Mouse (Mus musculus) neural tube, embryonic 13.5 days (tissue): Measurements from ENCODE around the gene Pck2. TPM values are rescaled to one million over a fixed set of nuclear protein-coding genes. Genes with fewer than 3 reads are reported as not detected.
A peak's percentile ranks its signal among the peaks of the same experiment; 100 is the strongest.

Experiments used
- ATAC-seq: fragments of 200-750 bp; cut with Nextera tagmentation; 2 replicates; pipeline ENCODE4 v1.8.0; 2017; ENCODE audit warnings: low read depth, mild to moderate bottlenecking, moderate TSS enrichment, moderate library complexity
- H3K27ac ChIP-seq: fragments of 300-500 bp; sonication (generic); replicated peaks from 2 replicates; pipeline ENCODE4 v1.5.1; 2015; ENCODE audit warnings: moderate library complexity, mild to moderate bottlenecking, inconsistent platforms
- H3K27me3 ChIP-seq: fragments of 300-500 bp; sonication (generic); 2 replicates; pipeline ENCODE4 v1.6.1; 2015; ENCODE audit warnings: mild to moderate bottlenecking, inconsistent platforms
- H3K36me3 ChIP-seq: fragments of 300-500 bp; sonication (generic); 2 replicates; pipeline ENCODE4 v1.6.1; 2015; ENCODE audit warnings: mild to moderate bottlenecking, inconsistent platforms
- H3K4me1 ChIP-seq: fragments of 300-500 bp; sonication (generic); replicated peaks from 2 replicates; pipeline ENCODE4 v1.6.1; 2015; ENCODE audit warnings: inconsistent platforms
- H3K4me2 ChIP-seq: fragments of 300-500 bp; sonication (generic); 2 replicates; pipeline ENCODE4 v1.6.1; 2015; ENCODE audit warnings: inconsistent platforms, mild to moderate bottlenecking, moderate library complexity
- H3K4me3 ChIP-seq: fragments of 300-500 bp; sonication (generic); 2 replicates; pipeline ENCODE4 v1.5.1; 2015; ENCODE audit warnings: mild to moderate bottlenecking, inconsistent platforms
- H3K9ac ChIP-seq: fragments of 300-500 bp; sonication (generic); 2 replicates; pipeline ENCODE4 v1.6.1; 2015; ENCODE audit warnings: moderate library complexity, mild to moderate bottlenecking, inconsistent platforms
- H3K9me3 ChIP-seq: fragments of 300-500 bp; sonication (generic); 2 replicates; pipeline ENCODE4 v1.6.1; 2016; ENCODE audit warnings: inconsistent platforms
- WGBS: fragments of 180-500 bp; shearing (Covaris S2); methylation state at CpG from one replicate; pipeline ENCODE4 v1.1.7; 2015; 5-methylcytosine and 5-hydroxymethylcytosine counted together
- polyA plus RNA-seq: library from polyadenylated mRNA; unstranded; fragments of >200 nt; fragmentation: Nextera tagmentation; extraction: Ambion mirVana; gene quantifications from 2 replicates; pipeline ENCODE4 v1.2.1, GENCODE M21; 2015

Gene Pck2
- polyA plus RNA-seq, 1 experiment from 2014 or later, result 18.7 TPM

GRCm38 (mm10) chr14:55591331-55591891, 51.3 kb downstream of the Pck2 start, which contains the start of gene Rnf31:
Gene Rnf31 (plus strand): TSS chr14:55591708.
- H3K4me3 ChIP-seq, result peak within 1 kb of the TSS; percentile 72
- H3K4me2 ChIP-seq, result peak within 1 kb of the TSS; percentile 93
- peaks cover 44% of the 10 kb centered on the region for H3K36me3 ChIP-seq
- under 1% methylated on average over 33 of the region's 33 CpGs for WGBS
- H3K4me1 ChIP-seq, result peaks cover 37% of the 10 kb centered on the region
- no peaks in the 10 kb centered on the region for H3K9me3 ChIP-seq
- ATAC-seq, result peak; percentile 94
- H3K9ac ChIP-seq, result peak within 1 kb of the TSS; percentile 91
- H3K27ac ChIP-seq, result peak within 1 kb of the TSS; percentile 96
- no peaks in the 10 kb centered on the region for H3K27me3 ChIP-seq

- H3K27me3 ChIP-seq, result no peaks in the 10 kb centered on the region
Observed at GRCm38 (mm10) chr14:55592226-55592625, 52.2 kb downstream of the Pck2 start.

GRCm38 (mm10) chr14:55596036-55596690, 56.1 kb downstream of the Pck2 start:
- H3K4me3 ChIP-seq, result no peak overlapping the region
- peaks cover 71% of the 10 kb centered on the region for H3K36me3 ChIP-seq
- no peaks in the 10 kb centered on the region for H3K9me3 ChIP-seq
- no peak overlapping the region for H3K9ac ChIP-seq
- no peak overlapping the region for H3K27ac ChIP-seq
- H3K4me1 ChIP-seq, result peaks cover 21% of the 10 kb centered on the region
- no peak overlapping the region for H3K4me2 ChIP-seq
- no peak for ATAC-seq
- no peaks in the 10 kb centered on the region for H3K27me3 ChIP-seq
- 77% methylated on average over 13 of the region's 13 CpGs for WGBS

More at GRCm38 (mm10) chr14:55592226-55592625, 52.2 kb downstream of the Pck2 start:
- Histone ChIP-seq H3K27ac (peak overlapping the region; percentile 96), H3K4me2 (peak overlapping the region; percentile 93), H3K4me3 (peak overlapping the region; percentile 72), H3K4me1 (peaks cover 37% of the 10 kb centered on the region), H3K9me3 (no peaks in the 10 kb centered on the region), H3K9ac (peak overlapping the region; percentile 91), H3K36me3 (peaks cover 49% of the 10 kb centered on the region)
- WGBS, result 4% methylated on average over 16 of the region's 16 CpGs
- ATAC-seq, result no peak

GRCm38 (mm10) chr14:55598521-55599390, 58.7 kb downstream of the Pck2 start:
- no peak overlapping the region for H3K4me2 ChIP-seq
- ATAC-seq, result no peak

More at GRCm38 (mm10) chr14:55598521-55599390, 58.7 kb downstream of the Pck2 start:
- peaks cover 7% of the 10 kb centered on the region for H3K4me1 ChIP-seq
- H3K4me3 ChIP-seq, result no peak overlapping the region
- 95% methylated on average over 21 of the region's 21 CpGs for WGBS
- no peak overlapping the region for H3K27ac ChIP-seq
- H3K27me3 ChIP-seq, result no peaks in the 10 kb centered on the region
- peaks cover 96% of the 10 kb centered on the region for H3K36me3 ChIP-seq
- no peaks in the 10 kb centered on the region for H3K9me3 ChIP-seq
- no peak overlapping the region for H3K9ac ChIP-seq

Other genes starting within 250 kb of the Pck2 start
- 26.1 and 31.9 TPM in 2 replicates for gene Dhrs4, start 61.5 kb upstream of the Pck2 start, polyA plus RNA-seq
- gene Carmil3, start 49.6 kb upstream of the Pck2 start, polyA plus RNA-seq, result 19.6 and 21.7 TPM in 2 replicates
- 5.7 and 10.1 TPM in 2 replicates for gene Cpne6, start 29.8 kb upstream of the Pck2 start, polyA plus RNA-seq
- 0.07 TPM in 1 of 2 replicates, not detected in the other for gene Nrl, start 15.3 kb upstream of the Pck2 start, polyA plus RNA-seq
- 109 and 126 TPM in 2 replicates for gene Dcaf11, start 19.7 kb downstream of the Pck2 start, polyA plus RNA-seq
- gene A730061H03Rik, start 20.1 kb downstream of the Pck2 start, polyA plus RNA-seq, result 0.59 TPM in 1 of 2 replicates, not detected in the other
- gene Fitm1, start 35.4 kb downstream of the Pck2 start, polyA plus RNA-seq, result 1.0 and 3.2 TPM in 2 replicates
- 167 and 179 TPM in 2 replicates for gene Psme1, start 37.9 kb downstream of the Pck2 start, polyA plus RNA-seq
- gene Emc9, start 45.0 kb downstream of the Pck2 start, polyA plus RNA-seq, result 20.4 and 24.5 TPM in 2 replicates
- 178 and 199 TPM in 2 replicates for gene Psme2, start 50.8 kb downstream of the Pck2 start, polyA plus RNA-seq
- 21.7 and 27.5 TPM in 2 replicates for gene Rnf31, start 51.4 kb downstream of the Pck2 start, polyA plus RNA-seq
- 9.8 and 10.4 TPM in 2 replicates for gene Irf9, start 63.3 kb downstream of the Pck2 start, polyA plus RNA-seq
- gene Rec8, start 77.8 kb downstream of the Pck2 start, polyA plus RNA-seq, result 17.4 and 17.6 TPM in 2 replicates
- gene Ipo4, start 95.7 kb downstream of the Pck2 start, polyA plus RNA-seq, result 81.6 and 84.5 TPM in 2 replicates
- 1.9 and 3.0 TPM in 2 replicates for gene Gm49378, start 97.6 kb downstream of the Pck2 start, polyA plus RNA-seq
- gene Tm9sf1, start 103.5 kb downstream of the Pck2 start, polyA plus RNA-seq, result 60.0 and 61.2 TPM in 2 replicates
- 0.30 and 0.31 TPM in 2 replicates for gene Tssk4, start 109.9 kb downstream of the Pck2 start, polyA plus RNA-seq
- 68.6 and 70.4 TPM in 2 replicates for gene Mdp1, start 120.2 kb downstream of the Pck2 start, polyA plus RNA-seq
- 51.1 and 55.0 TPM in 2 replicates for gene Gmpr2, start 131.7 kb downstream of the Pck2 start, polyA plus RNA-seq
- 551 and 603 TPM in 2 replicates for gene Nedd8, start 131.9 kb downstream of the Pck2 start, polyA plus RNA-seq
- gene Tinf2, start 141.6 kb downstream of the Pck2 start, polyA plus RNA-seq, result 26.3 and 26.9 TPM in 2 replicates
- gene Tgm1, start 173.7 kb downstream of the Pck2 start, polyA plus RNA-seq, result 0.17 and 0.66 TPM in 2 replicates
- gene Rabggta, start 182.0 kb downstream of the Pck2 start, polyA plus RNA-seq, result 50.6 and 53.2 TPM in 2 replicates
- gene Dhrs1, start 205.4 kb downstream of the Pck2 start, polyA plus RNA-seq, result 90.0 and 95.0 TPM in 2 replicates
- gene Nop9, start 205.4 kb downstream of the Pck2 start, polyA plus RNA-seq, result 29.3 and 32.7 TPM in 2 replicates
- 0.24 TPM in 1 of 2 replicates, not detected in the other for gene Cideb, start 218.2 kb downstream of the Pck2 start, polyA plus RNA-seq
- 0.29 and 0.33 TPM in 2 replicates for gene Ltb4r2, start 221.2 kb downstream of the Pck2 start, polyA plus RNA-seq
- 0.21 and 0.28 TPM in 2 replicates for gene Ltb4r1, start 225.7 kb downstream of the Pck2 start, polyA plus RNA-seq
- gene Adcy4, start 243.8 kb downstream of the Pck2 start, polyA plus RNA-seq, result 4.4 and 5.7 TPM in 2 replicates
- 4.3 and 4.7 TPM in 2 replicates for gene Ripk3, start 248.6 kb downstream of the Pck2 start, polyA plus RNA-seq